Mouse (Mus musculus): ENCODE measurements at regions not wholly inside any gene's neighbourhood (a gene's known extent, or its start where the extent isn't known, plus 50 kb on each side); places are given as distances from the start of the nearest gene placed in this dataset.
"Not testable (repeated sequence)": the region's sequence is repeated elsewhere in the genome, so short reads cannot be mapped to it uniquely, and the experiment has no call there.

- TF ChIP-seq CEBPB (IDR thresholded peaks at IDR 0.05; ENCODE audit: insufficient read depth, poor library complexity, severe bottlenecking) (no peak), MAX (IDR thresholded peaks at IDR 0.05; ENCODE audit: low read depth) (no peak), TCF12 (IDR thresholded peaks at IDR 0.05; ENCODE audit: insufficient read depth, poor library complexity, severe bottlenecking) (no peak), SRF (IDR thresholded peaks at IDR 0.05; ENCODE audit: control insufficient read depth, insufficient read length, low read depth) (no peak), TCF3 (IDR thresholded peaks at IDR 0.05; ENCODE audit: insufficient read length, low read depth) (no peak), E2F4 (IDR thresholded peaks at IDR 0.05; ENCODE audit: insufficient read depth) (no peak), REST (IDR thresholded peaks at IDR 0.05; ENCODE audit: insufficient read depth, insufficient read length) (no peak), MYOG (IDR thresholded peaks at IDR 0.05; ENCODE audit: control insufficient read depth in 1 of 3, insufficient read depth in 1 of 3, insufficient read length in 2 of 3, low read depth in 2 of 3) (no peak), USF1 (IDR thresholded peaks at IDR 0.05; ENCODE audit: low read depth) (no peak)
These were observed 267.7 kb downstream of the Tpbg start for GRCm38 (mm10) chr9:86109906-86110305.

GRCm38 (mm10) chr9:86119370-86119769, 277.2 kb downstream of the Tpbg start:
- H3K36me3 ChIP-seq (ENCODE audit: control insufficient read depth, insufficient read depth) = no peaks in the 10 kb centered on the region
- TF ChIP-seq MAX (IDR thresholded peaks at IDR 0.05; ENCODE audit: low read depth) (no peak), USF1 (IDR thresholded peaks at IDR 0.05; ENCODE audit: low read depth) (no peak), SRF (IDR thresholded peaks at IDR 0.05; ENCODE audit: control insufficient read depth, insufficient read length, low read depth) (no peak), TCF3 (IDR thresholded peaks at IDR 0.05; ENCODE audit: insufficient read length, low read depth) (no peak), REST (IDR thresholded peaks at IDR 0.05; ENCODE audit: insufficient read depth, insufficient read length) (no peak), MYOD1 (IDR thresholded peaks at IDR 0.05; ENCODE audit: control insufficient read depth in 1 of 3, insufficient read length in 2 of 3, low read depth in 2 of 3) (no peak), MYOG (IDR thresholded peaks at IDR 0.05; ENCODE audit: control insufficient read depth in 1 of 3, insufficient read depth in 1 of 3, insufficient read length in 2 of 3, low read depth in 2 of 3) (no peak), POLR2AphosphoS2 (IDR thresholded peaks at IDR 0.05; ENCODE audit: insufficient read length, low read depth) (no peak), CEBPB (IDR thresholded peaks at IDR 0.05; ENCODE audit: insufficient read depth, poor library complexity, severe bottlenecking) (no peak), TCF12 (IDR thresholded peaks at IDR 0.05; ENCODE audit: insufficient read depth, poor library complexity, severe bottlenecking) (no peak), E2F4 (IDR thresholded peaks at IDR 0.05; ENCODE audit: insufficient read depth) (no peak), POLR2A (IDR thresholded peaks at IDR 0.05; ENCODE audit: insufficient read length, low read depth) (no peak)
- no peak overlapping the region for H3K4me3 ChIP-seq
- no peaks in the 10 kb centered on the region for H3K79me2 ChIP-seq (ENCODE audit: control insufficient read depth, insufficient read depth)
- H3K4me2 ChIP-seq (ENCODE audit: low read depth) = no peak overlapping the region
- no peak overlapping the region for H3ac ChIP-seq (ENCODE audit: control insufficient read depth, insufficient read length)
- H3K27me3 ChIP-seq (ENCODE audit: control insufficient read depth, insufficient read depth, insufficient read length) = no peaks in the 10 kb centered on the region

More at GRCm38 (mm10) chr9:86109906-86110305, 267.7 kb downstream of the Tpbg start:
- Histone ChIP-seq H3K4me2 (ENCODE audit: low read depth) (no peak overlapping the region), H3K27me3 (ENCODE audit: control insufficient read depth, insufficient read depth, insufficient read length) (no peaks in the 10 kb centered on the region), H3K79me2 (ENCODE audit: control insufficient read depth, insufficient read depth) (no peaks in the 10 kb centered on the region), H3K4me3 (no peak overlapping the region), H3K36me3 (ENCODE audit: control insufficient read depth, insufficient read depth) (no peaks in the 10 kb centered on the region), H3ac (ENCODE audit: control insufficient read depth, insufficient read length) (no peak overlapping the region)

GRCm38 (mm10) chr9:86135617-86136016, 293.4 kb downstream of the Tpbg start:
- not testable (repeated sequence) for H3K79me2 ChIP-seq (ENCODE audit: control insufficient read depth, insufficient read depth); H3K4me2 ChIP-seq (ENCODE audit: low read depth); H3K36me3 ChIP-seq (ENCODE audit: control insufficient read depth, insufficient read depth); H3K27me3 ChIP-seq (ENCODE audit: control insufficient read depth, insufficient read depth, insufficient read length); H3ac ChIP-seq (ENCODE audit: control insufficient read depth, insufficient read length); H3K4me3 ChIP-seq

- Histone ChIP-seq H3K79me2 (ENCODE audit: control insufficient read depth, insufficient read depth) (no peaks in the 10 kb centered on the region), H3ac (ENCODE audit: control insufficient read depth, insufficient read length) (no peak overlapping the region), H3K4me3 (no peak overlapping the region)
These were observed 303.7 kb downstream of the Tpbg start for GRCm38 (mm10) chr9:86145903-86146302.

GRCm38 (mm10) chr9:86160316-86160715, 304.4 kb downstream of the Ube2cbp start:
- Histone ChIP-seq H3K4me3 (no peak overlapping the region), H3ac (ENCODE audit: control insufficient read depth, insufficient read length) (no peak overlapping the region), H3K79me2 (ENCODE audit: control insufficient read depth, insufficient read depth) (no peaks in the 10 kb centered on the region), H3K36me3 (ENCODE audit: control insufficient read depth, insufficient read depth) (no peaks in the 10 kb centered on the region), H3K27me3 (ENCODE audit: control insufficient read depth, insufficient read depth, insufficient read length) (no peaks in the 10 kb centered on the region), H3K4me2 (ENCODE audit: low read depth) (no peak overlapping the region)
- TF ChIP-seq SRF (IDR thresholded peaks at IDR 0.05; ENCODE audit: control insufficient read depth, insufficient read length, low read depth) (no peak), TCF3 (IDR thresholded peaks at IDR 0.05; ENCODE audit: insufficient read length, low read depth) (no peak), MYOD1 (IDR thresholded peaks at IDR 0.05; ENCODE audit: control insufficient read depth in 1 of 3, insufficient read length in 2 of 3, low read depth in 2 of 3) (no peak), POLR2A (IDR thresholded peaks at IDR 0.05; ENCODE audit: insufficient read length, low read depth) (no peak), MAX (IDR thresholded peaks at IDR 0.05; ENCODE audit: low read depth) (no peak), USF1 (IDR thresholded peaks at IDR 0.05; ENCODE audit: low read depth) (no peak), POLR2AphosphoS2 (IDR thresholded peaks at IDR 0.05; ENCODE audit: insufficient read length, low read depth) (no peak), CEBPB (IDR thresholded peaks at IDR 0.05; ENCODE audit: insufficient read depth, poor library complexity, severe bottlenecking) (no peak), MYOG (IDR thresholded peaks at IDR 0.05; ENCODE audit: control insufficient read depth in 1 of 3, insufficient read depth in 1 of 3, insufficient read length in 2 of 3, low read depth in 2 of 3) (no peak), TCF12 (IDR thresholded peaks at IDR 0.05; ENCODE audit: insufficient read depth, poor library complexity, severe bottlenecking) (no peak), REST (IDR thresholded peaks at IDR 0.05; ENCODE audit: insufficient read depth, insufficient read length) (no peak)

More at GRCm38 (mm10) chr9:86145903-86146302, 303.7 kb downstream of the Tpbg start:
- Histone ChIP-seq H3K4me2 (ENCODE audit: low read depth) (no peak overlapping the region), H3K27me3 (ENCODE audit: control insufficient read depth, insufficient read depth, insufficient read length) (no peaks in the 10 kb centered on the region), H3K36me3 (ENCODE audit: control insufficient read depth, insufficient read depth) (no peaks in the 10 kb centered on the region)
- TF ChIP-seq CEBPB (IDR thresholded peaks at IDR 0.05; ENCODE audit: insufficient read depth, poor library complexity, severe bottlenecking) (no peak), TCF12 (IDR thresholded peaks at IDR 0.05; ENCODE audit: insufficient read depth, poor library complexity, severe bottlenecking) (no peak)

Measured in myocyte (in vitro differentiated cells).